Mouse (Mus musculus) gonadal fat pad, adult 2 months (tissue): ENCODE results near the gene Thap8. TPM values are rescaled to one million over a fixed set of nuclear protein-coding genes. Genes with fewer than 3 reads are reported as not detected.

ENCODE experiments used
- polyA plus RNA-seq: library from polyadenylated mRNA; depleted of rRNA; stranded (reverse); fragments of >200 nt; gene quantifications from 2 replicates; pipeline ENCODE4 v1.2.3, GENCODE M21; 2012; rRNA removed

Thap8 gene
- polyA plus RNA-seq, 1 experiment: 1.3 TPM

Other genes with a start within 250 kb of the Thap8 start
- 5.3 and 6.1 TPM in 2 replicates for gene Zfp14, start 228.7 kb upstream of the Thap8 start, polyA plus RNA-seq
- 0.11 and 0.27 TPM in 2 replicates for gene Zfp82, start 207.2 kb upstream of the Thap8 start, polyA plus RNA-seq
- gene Gm26920, start 189.7 kb upstream of the Thap8 start, polyA plus RNA-seq: 0.15 and 0.46 TPM in 2 replicates
- gene Zfp566, start 189.6 kb upstream of the Thap8 start, polyA plus RNA-seq: 2.9 and 3.0 TPM in 2 replicates
- gene Zfp260, start 185.3 kb upstream of the Thap8 start, polyA plus RNA-seq: 16.3 and 16.5 TPM in 2 replicates
- 0.82 and 2.0 TPM in 2 replicates for gene Zfp382, start 158.2 kb upstream of the Thap8 start, polyA plus RNA-seq
- 16.4 and 18.3 TPM in 2 replicates for gene Zfp146, start 110.3 kb upstream of the Thap8 start, polyA plus RNA-seq
- gene Cox7a1, start 96.0 kb upstream of the Thap8 start, polyA plus RNA-seq: 7.4 and 16.8 TPM in 2 replicates
- gene Capns1, start 81.3 kb upstream of the Thap8 start, polyA plus RNA-seq: 854 and 1,031 TPM in 2 replicates
- gene Polr2i, start 48.1 kb upstream of the Thap8 start, polyA plus RNA-seq: 127 and 134 TPM in 2 replicates
- gene Tbcb, start 47.8 kb upstream of the Thap8 start, polyA plus RNA-seq: 63.0 and 64.8 TPM in 2 replicates
- not detected in 2 replicates for gene Ovol3, start 44.4 kb upstream of the Thap8 start, polyA plus RNA-seq
- 28.2 and 30.8 TPM in 2 replicates for gene Wdr62, start 325 bp downstream of the Thap8 start, polyA plus RNA-seq
- 6.3 and 12.5 TPM in 2 replicates for gene Clip3, start 11.6 kb downstream of the Thap8 start, polyA plus RNA-seq
- gene Alkbh6, start 28.6 kb downstream of the Thap8 start, polyA plus RNA-seq: 102 and 105 TPM in 2 replicates
- gene Syne4, start 34.7 kb downstream of the Thap8 start, polyA plus RNA-seq: 5.4 and 7.2 TPM in 2 replicates
- gene E130208F15Rik, start 41.6 kb downstream of the Thap8 start, polyA plus RNA-seq: 1.1 and 1.7 TPM in 2 replicates
- 16.8 and 17.2 TPM in 2 replicates for gene Sdhaf1, start 43.8 kb downstream of the Thap8 start, polyA plus RNA-seq
- gene Lrfn3, start 82.7 kb downstream of the Thap8 start, polyA plus RNA-seq: 2.6 and 3.8 TPM in 2 replicates
- gene Tyrobp, start 133.7 kb downstream of the Thap8 start, polyA plus RNA-seq: 156 and 182 TPM in 2 replicates
- gene Hcst, start 139.8 kb downstream of the Thap8 start, polyA plus RNA-seq: 6.8 and 10.8 TPM in 2 replicates
- gene Nfkbid, start 141.6 kb downstream of the Thap8 start, polyA plus RNA-seq: 1.8 and 2.6 TPM in 2 replicates
- 2.5 and 5.4 TPM in 2 replicates for gene Aplp1, start 165.4 kb downstream of the Thap8 start, polyA plus RNA-seq
- not detected in 2 replicates for gene Kirrel2, start 177.6 kb downstream of the Thap8 start, polyA plus RNA-seq
- gene Nphs1, start 178.2 kb downstream of the Thap8 start, polyA plus RNA-seq: not detected in 2 replicates
- 0.19 and 0.20 TPM in 2 replicates for gene Prodh2, start 213.5 kb downstream of the Thap8 start, polyA plus RNA-seq